Mouse (Mus musculus): ENCODE measurements at regions not wholly inside any gene's neighbourhood (a gene's known extent, or its start where the extent isn't known, plus 50 kb on each side); places are given as distances from the start of the nearest gene placed in this dataset.

GRCm38 (mm10) chr1:41393287-41393686, 587.9 kb downstream of the Tmem182 start:
- H3K79me2 ChIP-seq (ENCODE audit: control insufficient read depth, insufficient read depth, low read length, poor library complexity), result no peaks in the 10 kb centered on the region
- no peak overlapping the region for H3K27ac ChIP-seq (ENCODE audit: control insufficient read depth, low read depth, low read length)
- no peaks in the 10 kb centered on the region for H3K27me3 ChIP-seq (ENCODE audit: control insufficient read depth in 1 of 2, insufficient read depth in 2 of 2, low read length in 2 of 2)
- no peak overlapping the region for H3K9ac ChIP-seq (ENCODE audit: control insufficient read depth, low read depth, low read length, poor library complexity, severe bottlenecking)
- no peak for DNase-seq (ENCODE audit: low read depth, low spot score)
- H3K4me1 ChIP-seq (ENCODE audit: control insufficient read depth in 1 of 2, insufficient read depth in 2 of 2, low read length in 2 of 2), result no peaks in the 10 kb centered on the region
- no peaks in the 10 kb centered on the region for H3K9me3 ChIP-seq (replicated peaks; ENCODE audit: insufficient read depth, low read length)
- H3K36me3 ChIP-seq (ENCODE audit: control insufficient read depth in 1 of 2, insufficient read depth in 2 of 2, low read length in 2 of 2), result no peaks in the 10 kb centered on the region
- TF ChIP-seq ZNF384 (IDR thresholded peaks at IDR 0.05; ENCODE audit: low read depth, low read length) (no peak), MAZ (IDR thresholded peaks at IDR 0.05; ENCODE audit: low read depth, low read length) (no peak), SIN3A (IDR thresholded peaks at IDR 0.05; ENCODE audit: low read length) (no peak), POLR2A (IDR thresholded peaks at IDR 0.05; ENCODE audit: control insufficient read depth in 1 of 2, insufficient read depth in 1 of 2, low read depth in 1 of 2, low read length in 2 of 2, poor library complexity in 1 of 2) (no peak), MYB (IDR thresholded peaks at IDR 0.05; ENCODE audit: low read depth, low read length) (no peak)
- no peak overlapping the region for H3K4me3 ChIP-seq (ENCODE audit: control insufficient read depth in 1 of 2, insufficient read depth in 1 of 2, low read depth in 2 of 2, low read length in 2 of 2)

- no peaks in the 10 kb centered on the region for H3K79me2 ChIP-seq (ENCODE audit: control insufficient read depth, insufficient read depth, low read length, poor library complexity)
- DNase-seq (ENCODE audit: low read depth, low spot score), result no peak
- H3K4me1 ChIP-seq (ENCODE audit: control insufficient read depth in 1 of 2, insufficient read depth in 2 of 2, low read length in 2 of 2), result no peaks in the 10 kb centered on the region
- H3K36me3 ChIP-seq (ENCODE audit: control insufficient read depth in 1 of 2, insufficient read depth in 2 of 2, low read length in 2 of 2), result no peaks in the 10 kb centered on the region
- H3K4me3 ChIP-seq (ENCODE audit: control insufficient read depth in 1 of 2, insufficient read depth in 1 of 2, low read depth in 2 of 2, low read length in 2 of 2), result no peak overlapping the region
- H3K27ac ChIP-seq (ENCODE audit: control insufficient read depth, low read depth, low read length), result no peak overlapping the region
- no peaks in the 10 kb centered on the region for H3K9me3 ChIP-seq (replicated peaks; ENCODE audit: insufficient read depth, low read length)
- no peaks in the 10 kb centered on the region for H3K27me3 ChIP-seq (ENCODE audit: control insufficient read depth in 1 of 2, insufficient read depth in 2 of 2, low read length in 2 of 2)
- TF ChIP-seq GATA1 (IDR thresholded peaks at IDR 0.05; ENCODE audit: low read depth, low read length) (no peak), HCFC1 (IDR thresholded peaks at IDR 0.05; ENCODE audit: low read depth, low read length) (no peak)
- no peak overlapping the region for H3K9ac ChIP-seq (ENCODE audit: control insufficient read depth, low read depth, low read length, poor library complexity, severe bottlenecking)
Measured at GRCm38 (mm10) chr1:41395081-41395480, 589.7 kb downstream of the Tmem182 start.

DNA sequence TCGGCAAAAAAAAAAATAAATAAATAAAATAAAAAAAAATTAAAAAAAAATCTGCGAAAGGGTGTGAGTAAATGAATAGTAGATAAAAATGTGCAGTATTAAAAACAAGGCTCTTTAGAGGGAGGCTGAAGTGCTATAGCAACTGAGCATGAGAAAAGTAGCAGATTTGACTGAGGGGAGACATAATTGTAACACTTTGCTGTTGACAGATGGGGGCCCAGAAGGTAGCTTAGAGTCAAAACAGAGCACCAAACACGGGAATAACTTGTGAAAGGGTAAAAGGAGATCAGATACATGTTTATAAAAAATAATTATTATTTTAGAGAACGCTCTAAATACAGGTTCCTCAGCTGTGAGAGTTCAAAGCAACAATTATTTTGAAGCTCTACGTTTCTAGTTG, 605.1 kb downstream of the Tmem182 start:
- no peak for DNase-seq (ENCODE audit: low read depth, low spot score)
- H3K27me3 ChIP-seq (ENCODE audit: control insufficient read depth in 1 of 2, insufficient read depth in 2 of 2, low read length in 2 of 2), result no peaks in the 10 kb centered on the region
- H3K4me3 ChIP-seq (ENCODE audit: control insufficient read depth in 1 of 2, insufficient read depth in 1 of 2, low read depth in 2 of 2, low read length in 2 of 2), result no peak overlapping the region
- no peaks in the 10 kb centered on the region for H3K4me1 ChIP-seq (ENCODE audit: control insufficient read depth in 1 of 2, insufficient read depth in 2 of 2, low read length in 2 of 2)
- TF ChIP-seq MYB (IDR thresholded peaks at IDR 0.05; ENCODE audit: low read depth, low read length) (no peak), POLR2A (IDR thresholded peaks at IDR 0.05; ENCODE audit: control insufficient read depth in 1 of 2, insufficient read depth in 1 of 2, low read depth in 1 of 2, low read length in 2 of 2, poor library complexity in 1 of 2) (no peak), MEF2A (IDR thresholded peaks at IDR 0.05; ENCODE audit: extremely low read depth, insufficient replicate concordance, low read depth, low read length, poor library complexity, severe bottlenecking) (no peak), JUND (IDR thresholded peaks at IDR 0.05; ENCODE audit: low read depth, low read length) (no peak), KAT2A (conservative IDR thresholded peaks at IDR 0.05; ENCODE audit: low read depth, low read length) (no peak), MAFK (IDR thresholded peaks at IDR 0.05; ENCODE audit: borderline replicate concordance, low read depth, low read length) (no peak), EP300 (IDR thresholded peaks at IDR 0.05; ENCODE audit: low read depth in 1 of 2, low read length in 2 of 2) (no peak), USF2 (IDR thresholded peaks at IDR 0.05; ENCODE audit: borderline replicate concordance in 1 of 2, insufficient read depth in 1 of 2, low read depth in 1 of 2, low read length in 2 of 2) (no peak), ZNF384 (IDR thresholded peaks at IDR 0.05; ENCODE audit: low read depth, low read length) (no peak), MAX (IDR thresholded peaks at IDR 0.05; ENCODE audit: low read length) (no peak), UBTF (IDR thresholded peaks at IDR 0.05; ENCODE audit: borderline replicate concordance, insufficient read depth, low read depth, low read length) (no peak)
- H3K27ac ChIP-seq (ENCODE audit: control insufficient read depth, low read depth, low read length), result no peak overlapping the region
- no peaks in the 10 kb centered on the region for H3K9me3 ChIP-seq (replicated peaks; ENCODE audit: insufficient read depth, low read length)
- H3K9ac ChIP-seq (ENCODE audit: control insufficient read depth, low read depth, low read length, poor library complexity, severe bottlenecking), result no peak overlapping the region
- no peaks in the 10 kb centered on the region for H3K36me3 ChIP-seq (ENCODE audit: control insufficient read depth in 1 of 2, insufficient read depth in 2 of 2, low read length in 2 of 2)
- no peaks in the 10 kb centered on the region for H3K79me2 ChIP-seq (ENCODE audit: control insufficient read depth, insufficient read depth, low read length, poor library complexity)
